Mouse (Mus musculus): Measurements from ENCODE around the gene Ascl5.

- TF ChIP-seq CTCF (IDR thresholded peaks at IDR 0.05; ENCODE audit: extremely low read depth, insufficient read depth, insufficient read length, insufficient replicate concordance) = no peak
- no peak for TF ChIP-seq POLR2A (IDR thresholded peaks at IDR 0.05; ENCODE audit: low read depth, low read length)
Measured at GRCm38 (mm10) chr1:136032961-136033360, 17.6 kb upstream of the Ascl5 start.
